Mouse (Mus musculus): ENCODE measurements around the gene Teddm2. TPM values are rescaled to one million over a fixed set of nuclear protein-coding genes. Genes with fewer than 3 reads are reported as not detected.

Gene Teddm2
- total and polyA plus RNA-seq, 3 experiments, result 0.08 to 0.22 TPM; not detected in 1

- Histone ChIP-seq H3K27me3 (ENCODE audit: control insufficient read depth in 1 of 2, insufficient read depth in 2 of 2, low read length in 2 of 2) (no peaks in the 10 kb centered on the region), H3K9ac (ENCODE audit: control insufficient read depth, low read depth, low read length, poor library complexity, severe bottlenecking) (no peak overlapping the region), H3K79me2 (ENCODE audit: control insufficient read depth, insufficient read depth, low read length, poor library complexity) (no peaks in the 10 kb centered on the region), H3K9me3 (replicated peaks; ENCODE audit: insufficient read depth, low read length) (no peaks in the 10 kb centered on the region), H3K4me3 (ENCODE audit: control insufficient read depth in 1 of 2, insufficient read depth in 1 of 2, low read depth in 2 of 2, low read length in 2 of 2) (no peak overlapping the region), H3K4me1 (ENCODE audit: control insufficient read depth in 1 of 2, insufficient read depth in 2 of 2, low read length in 2 of 2) (peaks cover 3 to 4% of the 10 kb centered on the region in 2 experiments; a peak in 2 of 4 replicates), H3K27ac (ENCODE audit: control insufficient read depth, low read depth, low read length) (no peak overlapping the region), H3K36me3 (ENCODE audit: control insufficient read depth in 1 of 2, insufficient read depth in 2 of 2, low read length in 2 of 2) (peaks cover 0 to 2% of the 10 kb centered on the region in 2 experiments; a peak in 2 of 4 replicates)
- no peak for DNase-seq (ENCODE audit: low read depth, low spot score)
- no peak for TF ChIP-seq ELF1 (IDR thresholded peaks at IDR 0.05; ENCODE audit: low read depth, low read length)
- TF ChIP-seq BHLHE40 (IDR thresholded peaks at IDR 0.05; ENCODE audit: borderline replicate concordance, low read depth, low read length), result no peak
- TF ChIP-seq NELFE (IDR thresholded peaks at IDR 0.05; ENCODE audit: low read depth, low read length), result no peak
- TF ChIP-seq GATA1 (IDR thresholded peaks at IDR 0.05; ENCODE audit: low read depth, low read length), result no peak
- TF ChIP-seq USF2 (IDR thresholded peaks at IDR 0.05; ENCODE audit: borderline replicate concordance in 1 of 2, insufficient read depth in 1 of 2, low read depth in 1 of 2, low read length in 2 of 2), result no peak
- TF ChIP-seq SIN3A (IDR thresholded peaks at IDR 0.05; ENCODE audit: low read length), result no peak
- no peak for TF ChIP-seq CHD2 (IDR thresholded peaks at IDR 0.05; ENCODE audit: low read length)
- no peak for TF ChIP-seq ZKSCAN1 (IDR thresholded peaks at IDR 0.05; ENCODE audit: low read depth, low read length)
- no peak for TF ChIP-seq RCOR1 (IDR thresholded peaks at IDR 0.05; ENCODE audit: low read depth, low read length)
- no peak for TF ChIP-seq RAD21 (IDR thresholded peaks at IDR 0.05; ENCODE audit: low read depth, low read length)
- no peak for TF ChIP-seq GABPA (IDR thresholded peaks at IDR 0.05; ENCODE audit: low read depth, low read length)
- TF ChIP-seq TAL1 (IDR thresholded peaks at IDR 0.05; ENCODE audit: low read length), result no peak
- TF ChIP-seq CTCF (IDR thresholded peaks at IDR 0.05 in 2 of 3, conservative IDR thresholded peaks at IDR 0.05 in 1 of 3; ENCODE audit: control insufficient read depth in 1 of 3, insufficient read depth in 1 of 3, low read depth in 2 of 3, low read length in 3 of 3, poor library complexity in 1 of 3, severe bottlenecking in 1 of 3), result no peak
- TF ChIP-seq UBTF (IDR thresholded peaks at IDR 0.05; ENCODE audit: borderline replicate concordance, insufficient read depth, low read depth, low read length), result no peak
- no peak for TF ChIP-seq ZNF384 (IDR thresholded peaks at IDR 0.05; ENCODE audit: low read depth, low read length)
- TF ChIP-seq MAX (IDR thresholded peaks at IDR 0.05; ENCODE audit: low read length), result no peak
Measured at GRCm38 (mm10) chr1:153918521-153919206, 18.6 kb upstream of the Teddm2 start.

- H3K4me3 ChIP-seq (ENCODE audit: control insufficient read depth in 1 of 2, insufficient read depth in 1 of 2, low read depth in 2 of 2, low read length in 2 of 2), result no peak overlapping the region
- no peak overlapping the region for H3K27ac ChIP-seq (ENCODE audit: control insufficient read depth, low read depth, low read length)
- no peak for TF ChIP-seq MAZ (IDR thresholded peaks at IDR 0.05; ENCODE audit: low read depth, low read length)
- TF ChIP-seq EP300 (IDR thresholded peaks at IDR 0.05; ENCODE audit: low read depth in 1 of 2, low read length in 2 of 2), result 0 out of 4 replicates have a peak, but pooled peaks of 1 of the 2 experiments have one; percentile 49
- H3K9me3 ChIP-seq (replicated peaks; ENCODE audit: insufficient read depth, low read length), result no peaks in the 10 kb centered on the region
- peaks cover 0 to 11% of the 10 kb centered on the region in 2 experiments; a peak in 2 of 4 replicates for H3K36me3 ChIP-seq (ENCODE audit: control insufficient read depth in 1 of 2, insufficient read depth in 2 of 2, low read length in 2 of 2)
- DNase-seq (ENCODE audit: low read depth, low spot score), result peak; percentile 45
- H3K9ac ChIP-seq (ENCODE audit: control insufficient read depth, low read depth, low read length, poor library complexity, severe bottlenecking), result no peak overlapping the region
- H3K27me3 ChIP-seq (ENCODE audit: control insufficient read depth in 1 of 2, insufficient read depth in 2 of 2, low read length in 2 of 2), result no peaks in the 10 kb centered on the region
- H3K4me1 ChIP-seq (ENCODE audit: control insufficient read depth in 1 of 2, insufficient read depth in 2 of 2, low read length in 2 of 2), result peaks cover 2 to 12% of the 10 kb centered on the region in 2 experiments; a peak in 3 of 4 replicates
- no peaks in the 10 kb centered on the region for H3K79me2 ChIP-seq (ENCODE audit: control insufficient read depth, insufficient read depth, low read length, poor library complexity)
Measured at GRCm38 (mm10) chr1:153913869-153914268, 13.8 kb upstream of the Teddm2 start.

Data from MEL (cell line).